Mouse (Mus musculus) MEL (cell line): ENCODE results near the gene Sprr1a.

Experiments used
- CTCF ChIP-seq, 3 experiments: IDR thresholded peaks in 2 of 3; conservative IDR thresholded peaks in 1 of 3; 2 replicates each; pipeline ENCODE4 v1.5.1; 2011 to 2012; ENCODE audit warnings: low read length in 3 of 3, low read depth in 2 of 3, mild to moderate bottlenecking in 2 of 3, improper control_type of control experiment in 1 of 3, inconsistent platforms in 1 of 3, mixed read lengths in 1 of 3, moderate library complexity in 1 of 3; ENCODE audit not compliant: control insufficient read depth in 1 of 3, insufficient read depth in 1 of 3, poor library complexity in 1 of 3, severe bottlenecking in 1 of 3
- GATA1 ChIP-seq: IDR thresholded peaks from 2 replicates; pipeline ENCODE4 v1.6.1; 2011; ENCODE audit warnings: low read depth, low read length, improper control_type of control experiment
- MXI1 ChIP-seq: IDR thresholded peaks from 2 replicates; pipeline ENCODE4 v1.6.1; 2011; ENCODE audit warnings: mild to moderate bottlenecking, low read depth, low read length, improper control_type of control experiment
- UBTF ChIP-seq: IDR thresholded peaks from 2 replicates; pipeline ENCODE4 v1.6.1; 2012; ENCODE audit warnings: low read depth, mild to moderate bottlenecking, inconsistent platforms, low read length, improper control_type of control experiment, moderate library complexity, borderline replicate concordance; ENCODE audit not compliant: insufficient read depth

GRCm38 (mm10) chr3:92534411-92534810 lies 48.7 kb upstream of the Sprr1a start, which contains the start of gene 2310046K23Rik:
- TF ChIP-seq UBTF (no peak), GATA1 (no peak), MXI1 (no peak), CTCF (IDR thresholded peaks at IDR 0.05 in 2 of 3, conservative IDR thresholded peaks at IDR 0.05 in 1 of 3; ENCODE audit: control insufficient read depth in 1 of 3, insufficient read depth in 1 of 3, low read depth in 2 of 3, low read length in 3 of 3, poor library complexity in 1 of 3, severe bottlenecking in 1 of 3) (no peak)
